Mouse (Mus musculus): ENCODE measurements at regions not wholly inside any gene's neighbourhood (a gene's known extent, or its start where the extent isn't known, plus 50 kb on each side); places are given as distances from the start of the nearest gene placed in this dataset.

DNA sequence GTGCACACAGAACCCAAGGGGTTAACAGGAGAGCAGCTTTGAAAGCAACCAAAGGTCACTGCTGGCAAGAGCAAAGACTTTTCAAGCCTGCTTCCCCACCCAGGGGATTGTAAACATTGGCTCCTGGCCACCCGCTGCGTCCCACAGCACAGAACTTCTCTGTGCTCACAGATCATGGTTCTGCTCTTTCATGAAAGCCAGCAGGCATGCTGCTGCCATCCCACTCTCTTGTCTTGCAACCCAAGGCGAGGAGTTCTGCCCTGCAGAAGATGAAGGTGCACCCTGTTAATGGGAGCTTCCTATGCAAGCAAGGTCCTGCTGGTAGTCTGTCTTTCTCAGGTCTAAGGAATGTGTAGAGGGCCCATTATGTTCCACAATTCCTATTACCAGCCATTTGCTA is 95.8 kb downstream of the AU018091 start:
- peak; percentile 11 for DNase-seq (ENCODE audit: low read depth, low spot score)

All from embryo, embryonic 11.5 days (tissue).